Mouse (Mus musculus) lung, postnatal 0 days (tissue): Measurements from ENCODE around the gene Apobr.

Experiments
- CTCF ChIP-seq: IDR thresholded peaks from 2 replicates; pipeline ENCODE4 v1.5.1; 2016; ENCODE audit warnings: antibody characterized with exemption, mild to moderate bottlenecking
- EP300 ChIP-seq: IDR thresholded peaks from 2 replicates; pipeline ENCODE4 v1.6.1; 2016; ENCODE audit warnings: antibody characterized with exemption, mild to moderate bottlenecking, control low read depth

DNA sequence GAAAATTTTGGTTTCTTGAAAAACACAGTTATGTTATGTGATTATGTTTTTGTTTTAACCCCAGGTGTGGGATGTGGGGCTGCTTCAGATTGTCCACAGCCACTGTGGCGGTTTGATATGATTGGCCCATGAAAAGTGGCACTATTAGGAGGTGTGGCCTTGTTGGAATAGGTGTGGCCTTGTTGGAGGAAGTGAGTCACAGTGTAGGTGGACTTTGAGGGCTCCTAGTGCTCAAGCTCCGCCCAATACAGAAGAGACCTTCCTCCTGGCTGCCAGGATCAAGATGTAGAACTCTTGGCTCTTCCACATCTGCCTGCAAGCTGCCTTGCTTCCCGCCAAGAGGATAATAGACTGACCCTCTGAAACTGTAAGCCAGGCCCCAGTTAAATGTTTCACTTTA lies 28.0 kb downstream of the Apobr start:
- TF ChIP-seq CTCF (no peak), EP300 (no peak)
